Mouse (Mus musculus) C2C12 (cell line): ENCODE measurements around the gene BC048403.

Experiments
- CTCF ChIP-seq: IDR thresholded peaks from one replicate; pipeline ENCODE4 v1.5.1; 2011; ENCODE audit not compliant: control insufficient read depth, insufficient read depth, insufficient read length
- FOSL1 ChIP-seq: IDR thresholded peaks from one replicate; pipeline ENCODE4 v1.8.0; 2011; ENCODE audit warnings: mild to moderate bottlenecking, low read length; ENCODE audit not compliant: poor library complexity, insufficient read depth, severe bottlenecking
- MAX ChIP-seq: IDR thresholded peaks from one replicate; pipeline ENCODE4 v1.6.1; 2011; ENCODE audit warnings: mild to moderate bottlenecking, control low read depth
- MYOD1 ChIP-seq: IDR thresholded peaks from one replicate; pipeline ENCODE4 v1.6.1; 2011; ENCODE audit warnings: low read depth; ENCODE audit not compliant: control insufficient read depth, insufficient read length
- MYOG ChIP-seq: IDR thresholded peaks from one replicate; pipeline ENCODE4 v1.6.1; 2011; ENCODE audit not compliant: control insufficient read depth, insufficient read length; ENCODE audit errors: extremely low read depth
- USF1 ChIP-seq: IDR thresholded peaks from one replicate; pipeline ENCODE4 v1.6.1; 2011; ENCODE audit warnings: low read depth, mild to moderate bottlenecking, control low read depth, moderate library complexity

DNA sequence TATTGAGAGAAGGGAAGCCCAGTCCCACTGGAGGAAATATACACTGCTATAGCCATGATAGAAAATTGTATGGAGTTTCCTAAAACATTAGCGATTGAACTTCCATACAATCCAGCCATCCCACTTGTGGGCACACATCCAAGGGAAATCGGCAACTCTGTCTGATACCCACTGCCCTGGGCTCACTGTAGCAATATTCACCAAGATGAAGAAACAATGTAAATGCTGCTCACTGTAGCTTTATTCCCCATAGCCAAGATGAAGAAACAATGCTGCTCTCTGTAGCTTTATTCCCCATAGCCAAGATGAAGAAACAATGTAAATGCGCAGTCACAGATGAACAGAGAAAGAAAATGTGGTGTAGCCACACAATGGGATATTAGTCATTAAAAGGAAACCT, 2.5 kb upstream of the BC048403 start:
- TF ChIP-seq CTCF = no peak
- TF ChIP-seq MAX = no peak
- TF ChIP-seq MYOD1 = no peak
- no peak for TF ChIP-seq MYOG
- TF ChIP-seq USF1 = no peak
- no peak for TF ChIP-seq FOSL1
